Mouse (Mus musculus): ENCODE measurements around the gene BC025446.
"Not testable (repeated sequence)": the region's sequence is repeated elsewhere in the genome, so short reads cannot be mapped to it uniquely, and the experiment has no call there.

BC025446 gene

DNA sequence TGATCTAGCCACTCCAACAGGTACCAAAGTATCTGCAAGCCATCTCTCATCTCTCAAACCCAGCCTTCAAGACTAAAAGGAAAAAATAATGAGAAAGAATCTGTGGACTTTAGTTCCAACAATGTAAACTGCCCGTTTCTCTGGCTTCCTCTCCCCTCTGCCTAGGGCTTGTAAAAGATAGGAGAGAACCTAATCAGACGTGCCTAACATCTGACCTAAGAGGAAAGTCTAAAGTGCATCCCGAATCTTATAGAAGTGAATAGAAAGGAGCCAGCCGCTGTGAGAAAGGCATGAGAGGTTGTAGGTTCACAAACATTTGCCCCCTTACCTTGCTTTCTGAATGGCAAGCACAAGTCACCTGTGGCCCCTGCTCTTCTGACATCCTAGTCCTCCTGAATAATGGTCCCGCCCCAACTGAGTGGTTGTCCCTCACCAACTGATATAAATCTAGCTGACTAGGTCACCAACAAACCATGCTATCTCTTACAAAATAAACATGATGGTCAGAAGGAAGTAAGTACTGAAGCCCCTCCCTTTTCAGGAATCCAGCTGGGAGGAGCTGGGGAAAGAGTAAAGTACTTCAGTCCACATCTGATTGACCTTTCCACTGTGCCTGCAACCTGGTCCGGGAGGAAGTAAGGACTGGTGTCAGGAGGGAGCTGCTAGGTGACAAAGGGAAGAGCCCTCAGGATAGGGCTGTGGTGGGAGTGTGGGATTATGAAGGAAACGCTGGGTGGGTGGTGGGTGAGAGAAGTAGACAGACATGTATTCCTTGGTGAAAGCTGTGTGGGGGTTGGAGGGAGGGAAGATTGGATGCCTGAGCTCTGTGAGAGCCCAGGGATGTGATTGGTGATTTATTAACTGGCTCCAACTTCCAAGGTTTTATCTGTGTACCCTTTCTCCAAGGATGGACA, at the start of gene BC025446:
BC025446 (plus strand) TSS at position 599 of the 914 bp plus-strand sequence.
- no peak for DNase-seq (ENCODE audit: low spot score)

DNA sequence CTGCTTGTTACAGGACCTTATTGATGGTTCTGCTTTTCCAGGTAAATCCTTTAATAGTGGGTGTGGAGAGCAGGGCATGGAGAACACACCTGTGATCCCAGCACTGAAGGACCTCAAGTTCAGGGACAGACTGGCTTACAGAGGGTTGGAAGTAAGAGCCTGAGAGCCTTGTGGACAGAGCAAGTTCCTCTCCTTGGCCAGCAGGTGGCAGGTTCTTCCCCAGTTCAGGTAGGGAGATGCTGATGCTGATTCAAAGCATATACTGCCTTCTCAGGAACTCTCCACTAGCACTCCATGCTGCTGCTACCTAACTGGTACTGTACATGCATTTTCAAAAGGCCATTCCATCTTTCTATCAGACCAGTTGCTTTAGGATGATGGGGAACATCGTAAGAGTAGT, 40.7 kb upstream of the BC025446 start:
- DNase-seq (ENCODE audit: low spot score), result no peak

DNA sequence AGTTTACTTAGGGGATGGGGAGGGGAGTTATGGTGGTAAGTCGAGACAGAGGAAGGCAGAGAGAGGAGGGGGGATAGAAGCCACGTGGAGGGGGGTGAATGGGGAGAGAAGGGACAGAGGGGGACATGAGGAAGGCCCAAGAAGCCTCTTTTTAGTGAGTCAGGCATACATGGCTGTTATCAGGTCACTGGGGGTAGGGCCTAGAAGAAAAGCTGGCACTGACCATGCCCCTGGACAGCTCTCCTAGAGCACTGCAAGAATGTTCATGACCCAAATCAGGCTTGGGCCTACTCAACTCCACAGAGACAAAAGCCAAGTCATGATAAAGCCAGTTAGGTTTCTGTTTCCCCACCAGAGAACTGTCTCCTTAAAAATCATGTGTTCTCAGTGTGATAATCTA, 29.9 kb upstream of the BC025446 start:
- DNase-seq (ENCODE audit: low spot score), result no peak

DNA sequence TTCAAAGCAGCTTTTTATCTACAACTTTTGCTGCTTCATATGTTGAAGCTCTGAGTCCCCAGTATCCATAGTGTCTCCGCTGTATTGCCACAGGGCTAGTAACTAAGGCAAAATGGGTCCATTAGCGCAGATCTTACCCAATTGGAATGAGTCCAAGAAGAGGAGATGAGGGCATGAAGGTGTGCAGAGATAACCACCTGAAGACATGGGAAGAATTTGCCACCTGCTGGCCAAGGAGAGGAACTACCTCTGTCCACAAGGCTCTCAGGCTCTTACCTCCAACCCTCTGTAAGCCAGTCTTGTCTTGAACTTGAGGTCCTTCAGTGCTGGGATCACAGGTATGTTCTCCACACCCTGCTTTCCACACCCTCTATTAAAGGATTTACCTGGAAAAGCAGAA, 27.1 kb upstream of the BC025446 start:
- no peak for DNase-seq (ENCODE audit: low spot score)

DNA sequence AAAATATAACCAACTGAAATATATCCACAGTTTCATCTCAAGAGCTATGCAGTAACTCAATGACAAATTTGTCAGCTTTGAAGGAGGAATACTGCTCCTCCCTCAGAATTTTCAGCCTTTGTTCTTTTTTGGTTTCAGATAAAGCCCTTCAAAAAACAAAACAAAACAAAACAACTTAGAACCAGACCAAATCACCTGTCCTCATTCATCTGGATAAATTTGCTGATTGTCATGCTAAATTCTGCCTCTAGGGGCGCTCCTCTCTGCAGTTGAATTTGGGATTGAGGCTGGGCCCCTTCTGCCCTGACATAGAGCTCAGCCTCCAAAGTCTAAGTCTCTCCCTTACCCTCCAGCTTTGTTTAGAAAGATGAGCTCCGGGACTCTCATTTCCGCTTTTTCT, 25.6 kb upstream of the BC025446 start:
- DNase-seq (ENCODE audit: low spot score), result not testable (repeated sequence)

DNA sequence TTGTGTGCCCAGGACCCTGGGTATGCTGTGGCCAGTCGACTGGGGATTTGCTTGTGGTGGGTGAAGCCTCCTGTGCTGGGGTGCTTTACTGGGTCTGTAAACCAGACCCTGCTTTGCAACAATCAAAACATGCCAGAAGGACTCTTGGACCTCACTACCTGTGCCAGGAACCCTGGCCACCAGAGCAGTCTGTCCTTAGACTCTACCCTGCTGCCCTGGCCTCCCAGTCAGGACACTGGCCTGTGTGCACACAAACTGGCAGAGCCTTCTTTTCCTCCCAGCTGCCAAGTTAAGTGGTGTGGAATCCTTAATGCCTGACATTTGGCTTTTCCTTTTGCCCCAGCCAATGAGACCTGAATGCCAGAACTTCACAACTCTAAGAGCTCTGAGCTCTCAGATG, 655 bp downstream of the BC025446 start:
- DNase-seq (ENCODE audit: low spot score), result no peak

DNA sequence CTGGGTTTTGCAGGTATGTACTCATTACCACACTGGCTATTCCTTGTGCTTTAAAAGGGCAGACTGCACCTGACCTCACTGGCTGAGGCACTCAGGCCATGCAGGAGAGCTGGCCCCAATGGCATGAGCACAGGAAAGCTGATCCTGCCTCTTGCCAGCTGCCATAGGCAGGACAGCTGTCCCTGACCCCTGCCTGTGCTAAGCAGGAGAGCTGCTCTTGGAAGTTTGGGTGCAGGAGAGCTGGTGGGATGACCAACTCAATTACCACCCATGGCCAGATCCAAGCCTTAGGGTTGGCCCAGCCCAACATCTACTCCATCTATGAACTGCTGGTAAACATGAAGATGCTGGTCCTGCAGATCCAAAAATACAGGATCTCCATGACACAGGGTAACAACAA, 5.8 kb downstream of the BC025446 start:
- no peak for DNase-seq (ENCODE audit: low spot score)

DNA sequence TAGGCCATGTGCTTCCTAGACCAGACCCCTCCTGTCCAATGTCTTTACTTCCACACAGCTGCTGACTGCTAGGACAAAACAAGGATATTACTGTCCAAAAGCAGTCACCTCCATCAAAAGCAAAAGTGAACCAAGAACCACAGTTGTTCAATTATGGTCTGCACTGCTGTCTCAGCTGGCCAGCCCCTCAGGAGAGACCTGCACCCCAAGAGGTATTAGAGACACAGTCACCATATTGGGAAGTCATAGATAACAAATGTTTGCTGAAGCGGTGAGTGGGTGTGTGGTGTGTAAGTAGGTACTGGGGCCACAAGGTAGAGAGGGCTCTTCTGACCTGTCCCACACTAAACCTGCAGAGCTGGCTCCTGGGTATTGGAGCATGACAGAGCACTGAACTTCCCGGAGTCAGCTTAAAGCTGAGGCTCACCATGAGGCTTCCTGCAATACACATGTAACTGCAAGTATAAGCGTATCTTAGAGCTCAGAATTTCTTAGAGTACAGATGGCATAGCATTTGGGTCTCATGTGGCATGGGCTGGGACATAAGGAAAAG, 21.6 kb downstream of the BC025446 start:
- no peak for DNase-seq (ENCODE audit: low spot score)

DNA sequence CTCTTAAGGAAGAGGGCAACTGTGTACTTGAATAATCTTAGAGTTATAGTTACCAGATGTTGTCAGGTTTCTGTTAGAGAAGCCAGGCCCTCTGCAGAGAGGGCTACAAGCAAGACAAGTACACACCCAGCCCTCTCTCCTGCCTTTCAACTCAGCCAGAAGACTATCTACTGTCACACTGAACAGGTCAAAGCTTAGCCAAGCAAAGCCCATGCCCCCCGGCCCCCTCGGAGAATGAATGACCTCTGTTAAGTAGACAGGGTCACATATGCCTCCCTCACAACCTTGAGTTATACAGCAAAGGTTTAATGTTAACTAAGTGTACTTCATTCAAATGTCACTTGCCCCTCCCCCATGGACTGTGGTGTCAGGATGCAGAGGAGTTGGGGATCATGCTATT, 24.4 kb downstream of the BC025446 start:
- DNase-seq (ENCODE audit: low spot score), result no peak

DNA sequence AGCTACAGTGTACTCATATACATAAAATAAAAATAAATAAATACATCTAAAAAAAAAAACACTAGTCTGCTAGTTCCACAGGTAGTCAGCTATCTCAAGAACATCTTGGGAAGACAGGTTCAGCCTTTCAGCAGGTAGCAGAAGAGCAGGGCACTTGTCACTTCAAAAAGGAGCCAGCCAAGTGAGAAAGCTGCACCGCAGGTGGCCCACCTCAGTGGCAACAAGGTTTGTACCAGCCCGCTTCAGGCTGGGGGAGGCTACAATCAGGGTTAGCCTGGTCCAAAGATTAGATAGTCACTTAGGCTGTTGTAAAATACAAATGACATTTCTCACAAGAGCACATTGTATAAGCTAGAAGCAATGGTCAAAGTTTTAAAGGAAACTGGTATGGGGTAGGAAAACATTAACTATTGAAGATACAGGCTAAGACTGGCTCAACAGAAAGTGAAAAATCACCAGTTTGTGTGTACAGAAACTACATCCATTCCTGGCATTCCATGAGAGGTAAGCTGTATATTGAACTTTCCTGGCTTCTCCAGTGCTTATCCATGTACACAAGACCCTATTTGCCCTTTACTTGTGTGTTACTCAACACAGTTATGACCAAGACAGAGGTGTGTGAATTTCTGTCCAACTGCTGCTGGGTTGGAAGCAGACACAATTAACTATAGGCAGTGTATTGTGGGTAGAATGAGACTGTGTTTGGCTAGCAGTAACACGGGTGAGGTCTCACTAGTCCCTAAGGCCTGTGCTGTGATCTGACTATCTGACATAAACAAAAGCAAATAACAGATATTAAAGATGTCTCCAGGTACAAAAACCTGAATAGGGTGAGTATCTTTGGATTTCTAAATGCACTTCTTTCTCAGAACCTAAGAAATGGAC, 26.8 kb downstream of the BC025446 start:
- DNase-seq (ENCODE audit: low spot score), result no peak

DNA sequence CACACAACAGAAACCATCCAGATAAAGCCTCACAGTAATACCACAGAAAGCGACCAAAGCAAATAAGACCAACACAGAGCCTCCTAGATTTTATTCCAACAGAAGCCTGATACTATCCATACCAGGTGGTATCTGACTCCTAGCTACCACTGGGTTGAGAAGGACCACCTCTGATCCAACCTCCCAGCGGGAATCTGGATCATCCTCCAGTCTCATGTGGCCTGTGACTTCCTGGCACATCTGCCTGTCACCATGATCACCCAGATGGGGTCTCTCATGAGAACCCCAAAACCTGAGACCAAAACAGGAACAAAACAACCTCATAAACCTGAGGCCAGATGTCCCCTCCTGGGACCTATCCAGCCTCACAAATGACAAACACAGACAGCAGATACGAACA, 38.5 kb downstream of the BC025446 start:
- DNase-seq (ENCODE audit: low spot score), result no peak

DNA sequence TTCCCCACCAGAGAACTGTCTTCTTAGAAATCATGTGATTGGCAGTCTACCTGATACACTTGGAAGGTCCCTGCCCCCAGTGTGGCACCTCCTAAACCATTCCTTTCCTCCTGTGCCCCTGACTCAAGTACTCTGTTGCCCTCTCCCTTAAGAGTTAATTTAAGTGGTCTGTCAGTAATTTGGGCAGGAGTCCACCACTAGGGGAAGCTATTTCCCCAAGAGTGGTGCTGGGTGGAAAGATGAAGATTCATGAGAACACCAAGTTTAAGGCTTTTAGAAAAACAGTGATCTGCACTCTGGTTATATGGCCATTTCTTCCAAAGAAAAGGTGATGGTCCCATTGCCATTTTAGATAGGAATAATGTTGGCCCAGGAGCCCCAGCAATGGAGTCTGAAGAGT, 49.7 kb downstream of the BC025446 start:
- no peak for DNase-seq (ENCODE audit: low spot score)

DNA sequence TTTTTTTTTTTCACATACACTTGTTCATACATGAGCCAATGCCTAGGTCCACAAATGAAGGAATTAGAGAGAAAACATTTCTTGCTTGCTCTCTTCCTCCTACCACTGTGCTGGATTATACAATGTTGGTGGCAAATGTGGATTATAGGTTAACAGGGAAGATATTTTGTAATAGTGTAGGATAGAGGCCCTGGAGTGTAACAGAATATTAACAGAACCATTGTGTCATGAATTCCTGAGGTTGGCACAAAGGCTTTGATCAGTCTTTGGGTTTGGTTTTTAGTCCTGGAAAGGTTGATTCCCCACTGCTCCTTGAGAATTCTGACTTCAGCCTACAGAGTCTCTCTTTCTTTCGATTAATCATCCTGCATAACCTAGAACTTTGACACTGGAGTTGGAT, 50.5 kb downstream of the BC025446 start:
- no peak for DNase-seq (ENCODE audit: low spot score)

DNA sequence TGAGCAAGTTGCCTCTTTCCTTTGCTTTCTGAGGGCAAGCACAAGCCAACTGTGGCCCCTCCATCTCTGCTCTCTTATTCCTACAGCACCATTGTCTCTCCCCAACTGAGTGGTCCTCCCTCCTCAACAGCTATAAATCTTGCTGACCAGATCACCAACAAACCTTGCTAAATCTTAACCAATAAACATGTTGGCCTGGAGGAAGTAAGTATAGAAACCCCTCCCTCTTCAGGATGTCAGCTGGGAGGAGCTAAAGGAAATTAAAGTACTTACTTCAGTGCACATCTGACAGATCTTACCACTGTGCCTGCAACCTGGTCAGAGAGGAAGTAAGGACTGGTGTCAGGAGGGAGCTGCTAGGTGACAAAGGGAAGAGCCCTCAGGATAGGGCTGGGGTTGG, 51.9 kb downstream of the BC025446 start, which contains the start of gene Ly6f:
Ly6f (plus strand) TSS at position 301 of the 400 bp plus-strand sequence.
- no peak for DNase-seq (ENCODE audit: low spot score)

DNA sequence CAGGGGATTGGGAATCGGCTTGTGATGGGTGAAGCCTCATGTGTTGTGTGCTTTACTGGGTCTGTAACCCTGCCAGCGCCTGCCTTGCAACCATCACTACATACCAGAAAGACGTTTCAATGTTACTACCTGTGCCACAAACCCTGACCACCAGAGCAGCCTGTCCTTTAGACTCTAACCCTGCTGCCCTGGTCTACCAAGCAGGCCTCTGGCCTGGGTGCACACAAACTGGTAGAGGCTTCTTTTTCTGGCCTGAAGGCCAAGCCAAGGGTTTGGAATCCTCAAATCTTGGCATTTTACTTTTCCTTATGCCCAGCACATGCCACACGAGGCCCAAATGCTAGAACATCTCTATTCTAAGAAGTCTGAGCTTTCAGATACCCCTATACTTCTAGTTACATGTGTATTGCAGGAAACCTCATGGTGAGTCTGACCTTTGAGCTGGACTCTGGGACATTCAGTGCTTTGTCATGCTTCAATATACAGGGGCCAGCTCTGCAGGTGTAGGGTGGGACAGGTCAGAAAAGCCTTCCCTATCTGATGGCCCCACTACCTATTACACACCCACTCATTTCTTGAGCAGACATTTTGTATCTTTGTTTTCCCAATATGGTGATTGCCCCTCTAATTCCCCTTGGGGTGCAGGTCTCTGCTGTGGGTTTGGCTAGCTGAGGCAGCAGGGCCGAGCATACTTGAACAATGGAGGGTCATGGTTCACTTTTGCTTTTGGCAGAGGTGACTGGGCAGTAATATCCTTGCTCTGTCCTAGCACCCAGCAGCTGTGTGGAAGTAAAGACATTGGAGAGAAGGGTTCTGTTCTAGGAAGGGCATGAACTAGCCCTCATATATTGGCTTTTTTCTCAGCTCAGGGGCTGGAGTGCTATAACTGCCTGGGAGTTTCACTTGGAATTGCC, 53.0 kb downstream of the BC025446 start:
- DNase-seq (ENCODE audit: low spot score), result no peak

DNA sequence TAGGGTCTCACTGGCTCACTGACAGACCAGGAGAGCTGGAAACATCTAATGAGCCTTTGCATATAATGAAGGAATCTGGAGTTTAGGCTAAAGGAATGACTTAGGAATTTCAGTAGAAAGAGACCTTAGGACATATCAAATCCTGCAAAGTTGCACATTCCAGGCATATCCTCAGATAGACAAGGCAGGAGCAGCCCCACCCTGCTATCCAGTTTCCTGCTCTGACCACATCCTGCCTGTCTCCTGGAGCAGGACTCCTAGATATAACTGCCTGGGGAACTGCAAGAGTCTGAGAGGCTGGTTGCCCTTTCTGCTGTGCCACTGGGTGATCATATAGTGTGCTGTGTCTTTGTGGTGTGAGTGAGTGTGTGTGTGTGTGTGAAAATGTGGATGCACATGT, 54.0 kb downstream of the BC025446 start:
- DNase-seq (ENCODE audit: low spot score), result no peak

DNA sequence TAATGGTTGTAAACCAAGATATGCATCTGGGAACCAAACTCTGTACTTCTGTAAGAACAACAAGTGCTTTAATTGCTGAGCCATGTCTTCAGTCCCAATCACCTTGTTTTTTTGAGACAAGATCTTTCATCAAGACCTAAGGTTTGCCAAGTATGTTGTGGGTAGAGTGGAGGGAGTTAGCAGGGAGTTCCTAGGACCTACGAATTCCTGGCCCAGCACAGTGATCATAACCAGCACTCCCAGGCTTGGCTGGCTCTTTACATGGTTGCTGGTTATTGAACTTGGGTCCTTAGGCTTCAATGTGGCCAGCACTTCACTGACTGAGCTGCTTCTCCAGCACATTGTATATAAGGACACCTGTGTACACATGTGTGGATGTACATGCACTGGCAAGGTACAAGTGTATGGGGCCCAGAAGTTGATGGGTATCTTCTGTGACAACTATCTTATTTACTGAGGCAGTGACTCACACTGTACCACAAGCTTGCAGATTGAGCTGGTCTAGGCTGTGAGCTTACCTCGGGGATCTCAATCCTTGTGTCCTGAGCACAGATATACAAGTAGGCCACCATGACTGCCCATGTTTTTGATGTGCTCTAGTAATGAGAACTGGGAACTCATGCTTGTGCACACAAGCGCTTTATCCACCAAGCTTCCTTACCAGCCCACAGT, 54.7 kb downstream of the BC025446 start:
- no peak for DNase-seq (ENCODE audit: low spot score)

DNA sequence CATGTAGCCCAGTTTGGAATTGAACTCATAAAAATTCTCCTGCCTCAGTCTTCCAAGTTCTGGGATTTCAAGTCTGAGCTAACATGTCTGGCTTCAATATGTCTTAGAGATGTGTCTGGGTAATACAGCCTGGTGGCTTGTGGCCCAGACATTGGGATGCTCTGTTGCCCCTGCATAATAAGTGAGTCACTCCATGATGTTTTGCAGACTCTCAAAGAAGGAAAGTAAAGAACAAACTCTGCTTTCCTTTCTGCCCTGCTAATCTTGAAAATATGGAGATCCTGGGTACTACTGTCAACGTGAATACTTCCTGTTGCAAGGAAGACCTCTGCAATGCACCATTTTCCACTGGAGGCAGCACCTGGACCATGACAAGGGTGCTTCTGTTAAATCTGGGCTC, 55.2 kb downstream of the BC025446 start:
- DNase-seq (ENCODE audit: low spot score), result no peak

DNA sequence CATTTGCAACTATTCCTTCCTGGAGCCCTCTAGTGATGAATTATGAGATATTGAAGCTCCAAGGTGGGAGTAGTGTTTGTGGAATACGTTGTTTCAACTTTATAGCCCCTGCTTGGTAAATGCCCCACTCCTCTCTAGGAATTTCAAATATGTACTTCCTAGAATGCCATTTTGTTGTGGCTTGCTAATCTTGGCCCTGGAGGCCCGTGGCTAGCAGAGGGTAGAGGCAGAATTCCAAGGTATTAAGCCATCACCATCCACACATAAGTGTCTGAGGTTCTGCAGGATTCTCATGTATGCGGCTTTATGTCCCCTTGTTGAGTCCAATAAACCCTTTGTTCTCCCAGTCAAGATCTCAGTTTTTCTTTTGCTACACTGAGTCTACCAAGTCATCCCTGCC, 55.7 kb downstream of the BC025446 start:
- DNase-seq (ENCODE audit: low spot score), result no peak
